Mouse (Mus musculus) adrenal gland, postnatal 25 days (tissue): ENCODE measurements around the gene Hapln4. TPM values are rescaled to one million over a fixed set of nuclear protein-coding genes. Genes with fewer than 3 reads are reported as not detected.
"Not testable (repeated sequence)": the region's sequence is repeated elsewhere in the genome, so short reads cannot be mapped to it uniquely, and the experiment has no call there.

ENCODE experiments used
- DNase-seq: peaks from one replicate; pipeline ENCODE4 v3.0.0; 2021; ENCODE audit warnings: mixed read lengths
- long read RNA-seq: library from polyadenylated mRNA; stranded (forward); transcript quantifications from one replicate; pipeline ENCODE4 v2.0.0, GENCODE M21; 2021
- total RNA-seq: library from RNA; stranded (reverse); gene quantifications from 2 replicates; pipeline ENCODE4 v1.2.3, GENCODE M21; 2021

The Hapln4 gene
- 0.12 and 0.43 TPM in 2 replicates for total RNA-seq
- long read RNA-seq, partial matches to known transcripts = 0 of 5 reads
- long read RNA-seq, other reads (novel, unspliced or antisense) = 1 of 5 reads

- peak; percentile 74 for DNase-seq
These were observed at the start of gene Hapln4 for GRCm38 (mm10) chr8:70083285-70083684. Gene Hapln4 (plus strand): TSS chr8:70083457.

DNA sequence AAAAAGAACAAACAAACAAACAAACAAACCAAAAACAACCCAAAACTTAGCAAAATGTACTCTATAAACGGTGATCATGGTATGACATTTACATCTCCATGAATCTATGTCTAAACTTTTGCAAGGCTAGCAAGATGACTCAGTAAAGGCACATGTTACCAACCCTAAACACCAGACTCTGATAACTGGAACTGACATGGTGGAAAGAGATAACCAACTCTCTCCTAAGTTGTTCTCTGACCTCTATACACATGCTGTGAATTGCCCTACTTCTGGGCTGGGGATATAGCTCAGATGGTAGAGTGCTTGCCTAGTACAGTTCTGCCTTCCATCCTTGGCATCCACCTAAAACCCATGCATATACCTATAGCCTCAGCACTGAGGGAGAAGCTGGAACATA, 45.3 kb upstream of the Hapln4 start:
- DNase-seq = no peak

DNA sequence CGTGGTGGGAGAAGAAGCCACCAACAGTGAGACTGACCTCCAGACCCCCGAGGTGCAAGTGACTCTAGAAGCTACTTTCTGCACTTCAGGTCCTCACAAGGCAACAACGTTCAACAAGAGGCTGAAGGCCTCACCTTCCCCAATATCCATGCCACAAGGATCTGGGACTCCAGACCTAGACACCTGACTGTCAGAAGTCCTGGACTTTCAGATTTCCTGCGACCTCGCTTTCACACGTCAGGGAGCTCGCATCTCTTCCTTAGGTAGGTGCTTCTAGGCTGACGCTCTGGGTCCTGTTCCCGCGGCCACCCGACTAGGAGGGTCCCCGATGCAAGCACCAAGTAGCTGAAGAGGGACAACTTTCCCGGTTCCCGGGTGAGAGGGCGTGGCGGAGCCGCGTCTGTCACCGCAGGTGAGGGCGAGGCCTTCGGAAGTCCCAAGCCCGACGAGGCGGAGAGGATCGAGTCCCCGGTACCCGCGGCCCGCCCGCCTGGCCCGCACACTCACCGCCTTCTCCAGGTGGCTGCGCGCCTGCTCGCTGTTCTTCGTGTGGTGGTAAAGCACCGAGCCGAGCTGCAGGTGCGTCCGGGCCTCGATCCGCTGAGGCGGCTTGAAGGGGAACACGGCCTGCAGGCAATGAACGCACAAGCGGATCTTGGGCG, 41.2 kb upstream of the Hapln4 start:
- DNase-seq = peak; percentile 46

GRCm38 (mm10) chr8:70042583-70043455, 40.4 kb upstream of the Hapln4 start, which contains the start of the genes Mau2 and Sugp1:
Gene Mau2 (minus strand): TSS chr8:70042734.
Gene Sugp1 (plus strand): TSS chr8:70042813.
- DNase-seq = peak; percentile 95

GRCm38 (mm10) chr8:70043996-70044395, 39.3 kb upstream of the Hapln4 start:
- DNase-seq = no peak

- no peak for DNase-seq
These were observed 33.6 kb upstream of the Hapln4 start for GRCm38 (mm10) chr8:70049662-70050061.

DNA sequence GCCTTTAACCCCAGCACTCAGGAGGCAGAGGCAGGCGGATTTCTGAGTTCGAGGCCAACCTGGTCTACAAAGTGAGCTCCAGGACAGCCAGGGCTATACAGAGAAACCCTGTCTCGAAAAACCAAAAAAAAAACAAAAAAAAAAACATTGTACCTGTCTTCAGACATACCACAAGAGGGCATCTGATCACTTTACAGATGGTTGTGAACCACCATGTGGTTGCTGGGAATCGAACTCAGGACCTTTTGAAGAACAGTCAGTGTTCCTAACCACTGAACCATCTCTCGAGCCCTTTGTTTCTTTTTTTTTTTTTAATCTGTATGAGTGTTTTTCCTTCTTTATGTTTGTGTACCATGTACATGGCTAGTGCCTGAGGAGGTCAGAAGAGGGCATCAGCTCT, 32.8 kb upstream of the Hapln4 start:
- not testable (repeated sequence) for DNase-seq

GRCm38 (mm10) chr8:70057721-70058120, 25.5 kb upstream of the Hapln4 start:
- DNase-seq = no peak

DNA sequence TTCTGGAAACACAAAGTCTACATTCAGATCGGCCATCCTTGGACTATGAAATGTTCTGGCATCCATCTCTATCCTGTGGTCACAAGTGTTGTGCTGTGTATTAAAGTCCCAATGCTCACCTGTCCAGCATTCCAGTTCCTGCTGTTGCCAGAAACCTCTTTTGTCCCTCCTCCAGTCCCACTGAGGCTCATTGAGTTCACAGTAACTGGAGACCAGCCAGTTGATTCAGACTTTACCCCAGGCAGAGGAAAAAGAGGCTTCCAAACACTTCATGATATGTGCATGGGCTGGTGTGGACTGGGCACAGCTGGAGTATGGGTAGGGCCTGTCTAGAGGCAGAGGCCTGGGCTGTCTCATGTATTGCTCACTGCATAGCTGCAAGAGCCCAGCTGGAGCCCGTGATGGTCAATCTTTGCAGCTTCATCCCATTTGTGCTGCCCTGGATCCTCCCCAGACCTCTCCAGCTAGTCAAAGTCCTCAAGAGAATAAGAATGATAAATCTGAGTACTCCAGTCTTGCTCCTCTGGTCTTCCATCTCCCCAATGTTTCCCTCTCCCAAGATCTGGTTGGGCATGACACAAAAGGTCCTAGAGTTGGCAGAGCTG, 11.3 kb upstream of the Hapln4 start:
- no peak for DNase-seq

DNA sequence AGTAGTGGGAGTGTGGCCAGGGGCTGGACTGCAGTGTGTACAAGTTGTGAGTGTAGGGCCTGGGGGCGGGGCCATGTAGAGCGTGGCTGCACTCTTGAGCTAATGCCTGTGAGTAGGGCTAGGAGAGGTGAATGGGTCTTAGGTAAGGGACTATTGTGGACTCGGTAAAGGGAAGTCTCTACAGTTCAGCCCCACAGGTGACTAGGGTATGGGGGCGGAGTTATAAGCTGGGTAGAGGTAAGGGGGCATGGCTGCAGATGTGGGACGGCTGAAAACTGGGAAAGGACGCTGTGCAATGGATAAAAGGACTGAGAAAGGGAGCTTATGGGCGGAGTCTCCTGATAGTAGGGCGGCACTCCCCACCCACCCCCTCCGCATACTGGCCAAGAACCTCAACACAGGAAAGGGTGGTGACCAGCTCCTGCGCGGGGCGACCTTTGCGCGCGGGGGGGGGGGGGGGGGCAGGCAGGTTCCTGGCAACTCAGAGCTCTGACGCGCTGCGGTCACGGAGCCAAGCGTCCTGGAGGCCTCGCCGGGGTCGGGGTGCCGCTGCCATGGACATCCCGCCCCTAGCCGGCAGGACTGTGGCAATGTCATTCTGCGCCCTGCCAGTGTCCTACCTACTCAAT, 10.7 kb upstream of the Hapln4 start, which contains the start of gene Tm6sf2:
Gene Tm6sf2, plus strand, starts transcription at position 484 of the 629 bp plus-strand sequence.
- peak; percentile 52 for DNase-seq

DNA sequence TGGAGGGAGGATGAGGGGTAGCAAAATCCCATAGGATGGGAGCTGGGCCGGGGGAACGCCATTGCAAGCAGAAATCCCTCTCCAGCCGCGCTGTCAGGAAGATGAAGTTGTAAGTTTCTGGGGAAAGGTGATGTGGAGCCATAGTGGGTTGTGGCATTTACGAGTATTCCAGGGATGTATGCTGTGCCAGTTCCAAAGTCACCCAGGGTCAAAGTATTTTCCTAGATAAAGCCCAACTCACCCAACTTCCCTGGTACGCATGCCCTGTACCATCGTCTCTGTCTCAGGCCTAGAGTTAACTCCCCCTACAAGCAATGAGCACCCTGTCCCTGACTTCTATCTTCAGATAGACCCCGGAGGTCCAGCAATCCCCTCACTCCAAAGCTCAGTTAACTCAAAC, 10.1 kb upstream of the Hapln4 start:
- DNase-seq = no peak

- DNase-seq = no peak
These were observed 9.6 kb upstream of the Hapln4 start for GRCm38 (mm10) chr8:70073682-70074081.

DNA sequence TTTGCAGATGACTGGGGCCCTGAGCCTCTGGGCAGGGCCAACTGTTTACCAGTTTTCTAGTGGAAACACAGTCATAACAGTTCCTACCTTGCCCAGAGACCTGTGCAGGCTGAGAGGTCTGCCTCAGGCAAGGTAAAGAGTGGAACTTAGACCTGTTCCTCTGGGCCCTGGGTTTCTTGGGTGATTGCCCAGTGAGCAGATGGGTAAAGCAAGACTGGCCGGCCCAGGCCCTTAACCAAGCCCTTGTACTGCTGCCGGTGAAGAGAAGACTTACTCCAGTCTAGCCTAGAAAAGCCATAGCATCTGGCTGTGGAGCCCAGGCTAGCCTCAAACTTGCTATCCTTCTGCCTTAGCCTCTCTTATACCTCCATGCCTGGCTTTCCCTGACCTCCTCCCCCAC, 1.3 kb upstream of the Hapln4 start:
- DNase-seq = no peak

GRCm38 (mm10) chr8:70084191-70085065, 1.2 kb downstream of the Hapln4 start:
- DNase-seq = peak; percentile 15

GRCm38 (mm10) chr8:70086151-70086550, 2.9 kb downstream of the Hapln4 start:
- DNase-seq = no peak

DNA sequence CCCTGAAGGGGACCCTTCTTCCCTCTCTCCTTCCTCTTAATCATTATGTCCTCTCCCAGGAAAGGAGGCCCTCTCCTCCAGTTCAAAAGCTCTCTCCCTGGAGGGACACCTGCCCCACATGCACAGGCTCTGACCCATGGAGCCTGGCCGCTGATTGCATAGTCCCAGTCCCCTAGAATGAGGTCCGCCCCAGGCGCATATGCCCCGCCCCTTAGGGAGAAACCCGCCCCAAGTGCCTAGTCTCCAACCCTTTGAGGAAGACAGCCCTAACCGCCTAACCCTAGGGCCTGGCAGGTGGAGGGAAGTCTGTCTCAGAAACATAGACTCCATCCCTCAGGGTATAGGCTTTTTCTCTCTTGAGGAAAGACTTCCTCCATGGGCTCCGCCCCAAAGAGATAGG, 4.0 kb downstream of the Hapln4 start:
- no peak for DNase-seq

- DNase-seq = peak; percentile 50
These were observed 4.8 kb downstream of the Hapln4 start for GRCm38 (mm10) chr8:70087836-70088650.

GRCm38 (mm10) chr8:70089296-70089960, 6.2 kb downstream of the Hapln4 start:
- no peak for DNase-seq

DNA sequence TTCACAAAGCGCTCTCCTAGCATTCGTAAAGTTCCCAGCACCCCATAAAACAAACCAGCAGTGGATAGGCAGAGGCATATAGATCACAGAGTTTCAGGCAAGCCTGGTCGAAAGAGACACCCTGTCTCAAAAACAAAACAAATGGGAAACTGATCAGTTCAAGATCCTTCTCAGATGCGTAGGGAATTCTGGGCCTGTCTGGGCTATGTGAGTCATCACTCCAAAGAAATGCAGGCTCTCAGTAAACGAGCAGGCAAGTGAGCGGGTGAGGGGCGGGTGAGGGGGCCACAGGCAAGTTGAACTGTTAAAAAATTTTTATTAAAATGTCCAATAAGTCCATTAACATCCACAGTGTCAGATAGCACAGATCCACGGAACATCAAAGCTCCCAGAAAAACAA, 9.5 kb downstream of the Hapln4 start:
- DNase-seq = no peak

- DNase-seq = no peak
These were observed 16.0 kb downstream of the Hapln4 start for GRCm38 (mm10) chr8:70099276-70099675.
